Mouse (Mus musculus) lung, embryonic 15.5 days (tissue): Measurements from ENCODE around the gene Syngr1. TPM values are rescaled to one million over a fixed set of nuclear protein-coding genes. Genes with fewer than 3 reads are reported as not detected.

Experiments
- ATAC-seq: fragments of 200-750 bp; cut with Nextera tagmentation; 2 replicates; pipeline ENCODE4 v1.8.0; 2017; ENCODE audit warnings: moderate number of reproducible peaks, borderline replicate concordance; ENCODE audit not compliant: low FRiP score, low TSS enrichment; ENCODE audit errors: extremely low read depth
- H3K27ac ChIP-seq: fragments of 300-500 bp; sonication (generic); 2 replicates; pipeline ENCODE4 v1.5.1; 2015; ENCODE audit warnings: moderate library complexity, mild to moderate bottlenecking, inconsistent platforms
- H3K27me3 ChIP-seq: fragments of 300-500 bp; sonication (generic); 2 replicates; pipeline ENCODE4 v1.6.1; 2015; ENCODE audit warnings: inconsistent platforms
- H3K36me3 ChIP-seq: fragments of 300-500 bp; sonication (generic); 2 replicates; pipeline ENCODE4 v1.6.1; 2015; ENCODE audit warnings: inconsistent platforms
- H3K4me1 ChIP-seq: fragments of 300-500 bp; sonication (generic); 2 replicates; pipeline ENCODE4 v1.6.1; 2015; ENCODE audit warnings: inconsistent platforms
- H3K4me2 ChIP-seq: fragments of 300-500 bp; sonication (generic); 2 replicates; pipeline ENCODE4 v1.6.1; 2015; ENCODE audit warnings: inconsistent platforms, mild to moderate bottlenecking, moderate library complexity
- H3K4me3 ChIP-seq: fragments of 300-500 bp; sonication (generic); 2 replicates; pipeline ENCODE4 v1.5.1; 2015; ENCODE audit warnings: mild to moderate bottlenecking, inconsistent platforms
- H3K9ac ChIP-seq: fragments of 300-500 bp; sonication (generic); 2 replicates; pipeline ENCODE4 v1.6.1; 2015; ENCODE audit warnings: inconsistent platforms
- H3K9me3 ChIP-seq: fragments of 300-500 bp; sonication (generic); 2 replicates; pipeline ENCODE4 v1.6.1; 2016; ENCODE audit warnings: inconsistent platforms
- WGBS: fragments of 180-500 bp; shearing (Covaris S2); methylation state at CpG from one replicate; pipeline ENCODE4 v1.1.7; 2015; 5-methylcytosine and 5-hydroxymethylcytosine counted together
- polyA plus RNA-seq: library from polyadenylated mRNA; unstranded; fragments of >200 nt; fragmentation: Nextera tagmentation; extraction: Ambion mirVana; gene quantifications from 2 replicates; pipeline ENCODE4 v1.2.1, GENCODE M21; 2015

The Syngr1 gene
- polyA plus RNA-seq, 1 experiment from 2014 or later, result 20.6 TPM

- Histone ChIP-seq H3K9me3 (no peaks in the 10 kb centered on the region), H3K27me3 (peaks cover 29% of the 10 kb centered on the region), H3K27ac (no peak overlapping the region), H3K4me1 (peaks cover 17% of the 10 kb centered on the region), H3K9ac (no peak overlapping the region), H3K36me3 (no peaks in the 10 kb centered on the region), H3K4me2 (no peak overlapping the region), H3K4me3 (no peak overlapping the region)
- no peak for ATAC-seq
- 74% methylated on average over 10 of the region's 10 CpGs for WGBS
Observed at GRCm38 (mm10) chr15:80096406-80096805, 5.3 kb downstream of the Syngr1 start.

GRCm38 (mm10) chr15:80096946-80097881 is 6.1 kb downstream of the Syngr1 start:
- Histone ChIP-seq H3K27ac (no peak overlapping the region), H3K4me1 (peaks cover 12% of the 10 kb centered on the region), H3K36me3 (no peaks in the 10 kb centered on the region), H3K9me3 (no peaks in the 10 kb centered on the region), H3K9ac (no peak overlapping the region), H3K27me3 (peaks cover 21% of the 10 kb centered on the region), H3K4me2 (peak overlapping the region; percentile 33; the same call in 1 of the 2 replicates), H3K4me3 (no peak overlapping the region)
- ATAC-seq, result peak; percentile 65; the same call in 1 of the 2 replicates
- WGBS, result 13% methylated on average over 16 of the region's 20 CpGs

- no peak overlapping the region for H3K4me3 ChIP-seq
- peaks cover 12% of the 10 kb centered on the region for H3K4me1 ChIP-seq
- H3K9me3 ChIP-seq, result no peaks in the 10 kb centered on the region
- WGBS, result 31% methylated on average over 8 of the region's 8 CpGs
- H3K9ac ChIP-seq, result no peak overlapping the region
- no peak overlapping the region for H3K27ac ChIP-seq
- no peak overlapping the region for H3K4me2 ChIP-seq
- no peak; the same call in 1 of the 2 replicates for ATAC-seq
- no peaks in the 10 kb centered on the region for H3K36me3 ChIP-seq
- H3K27me3 ChIP-seq, result peaks cover 13% of the 10 kb centered on the region
Observed at GRCm38 (mm10) chr15:80097999-80098461, 6.9 kb downstream of the Syngr1 start.

GRCm38 (mm10) chr15:80098809-80099208 is 7.7 kb downstream of the Syngr1 start:
- Histone ChIP-seq H3K9ac (no peak overlapping the region), H3K36me3 (no peaks in the 10 kb centered on the region), H3K4me3 (no peak overlapping the region), H3K27ac (no peak overlapping the region), H3K27me3 (peaks cover 7% of the 10 kb centered on the region), H3K4me2 (no peak overlapping the region), H3K4me1 (peaks cover 12% of the 10 kb centered on the region), H3K9me3 (no peaks in the 10 kb centered on the region)
- ATAC-seq, result no peak
- 33% methylated on average over 9 of the region's 9 CpGs for WGBS

- 59% methylated on average over 3 of the region's 3 CpGs for WGBS
- Histone ChIP-seq H3K27ac (no peak overlapping the region), H3K4me2 (no peak overlapping the region), H3K9me3 (no peaks in the 10 kb centered on the region), H3K27me3 (peaks cover 7% of the 10 kb centered on the region), H3K9ac (no peak overlapping the region), H3K36me3 (no peaks in the 10 kb centered on the region), H3K4me1 (peaks cover 12% of the 10 kb centered on the region), H3K4me3 (no peak overlapping the region)
- ATAC-seq, result no peak
Observed at GRCm38 (mm10) chr15:80099477-80099876, 8.3 kb downstream of the Syngr1 start.

GRCm38 (mm10) chr15:80100196-80100595 is 9.1 kb downstream of the Syngr1 start:
- H3K4me2 ChIP-seq, result no peak overlapping the region
- H3K9me3 ChIP-seq, result no peaks in the 10 kb centered on the region
- H3K4me1 ChIP-seq, result peaks cover 12% of the 10 kb centered on the region
- no peak overlapping the region for H3K4me3 ChIP-seq
- ATAC-seq, result no peak
- 75% methylated on average over 3 of the region's 3 CpGs for WGBS
- no peak overlapping the region for H3K9ac ChIP-seq
- peaks cover 7% of the 10 kb centered on the region for H3K27me3 ChIP-seq
- no peak overlapping the region for H3K27ac ChIP-seq
- H3K36me3 ChIP-seq, result no peaks in the 10 kb centered on the region

GRCm38 (mm10) chr15:80100871-80101270 is 9.7 kb downstream of the Syngr1 start:
- WGBS, result 73% methylated on average over 10 of the region's 10 CpGs
- Histone ChIP-seq H3K36me3 (no peaks in the 10 kb centered on the region), H3K9ac (no peak overlapping the region), H3K27me3 (peaks cover 7% of the 10 kb centered on the region), H3K4me2 (no peak overlapping the region), H3K27ac (no peak overlapping the region), H3K9me3 (no peaks in the 10 kb centered on the region), H3K4me3 (no peak overlapping the region), H3K4me1 (peaks cover 12% of the 10 kb centered on the region)
- ATAC-seq, result no peak

- Histone ChIP-seq H3K36me3 (no peaks in the 10 kb centered on the region), H3K27me3 (peaks cover 7% of the 10 kb centered on the region), H3K4me2 (no peak overlapping the region), H3K4me3 (no peak overlapping the region), H3K4me1 (peaks cover 12% of the 10 kb centered on the region), H3K9me3 (no peaks in the 10 kb centered on the region), H3K9ac (no peak overlapping the region), H3K27ac (no peak overlapping the region)
- 77% methylated on average over 6 of the region's 6 CpGs for WGBS
- no peak for ATAC-seq
Observed at GRCm38 (mm10) chr15:80101503-80101902, 10.4 kb downstream of the Syngr1 start.

GRCm38 (mm10) chr15:80102495-80102894 is 11.4 kb downstream of the Syngr1 start:
- no peak overlapping the region for H3K4me3 ChIP-seq
- H3K9me3 ChIP-seq, result no peaks in the 10 kb centered on the region
- 80% methylated on average over 6 of the region's 6 CpGs for WGBS
- no peak overlapping the region for H3K4me2 ChIP-seq
- H3K36me3 ChIP-seq, result no peaks in the 10 kb centered on the region
- H3K4me1 ChIP-seq, result peaks cover 8% of the 10 kb centered on the region
- ATAC-seq, result no peak
- peaks cover 7% of the 10 kb centered on the region for H3K27me3 ChIP-seq
- H3K9ac ChIP-seq, result no peak overlapping the region
- H3K27ac ChIP-seq, result no peak overlapping the region

- ATAC-seq, result no peak
- Histone ChIP-seq H3K9ac (no peak overlapping the region), H3K4me3 (no peak overlapping the region), H3K4me2 (no peak overlapping the region), H3K27me3 (no peaks in the 10 kb centered on the region), H3K36me3 (no peaks in the 10 kb centered on the region), H3K4me1 (no peaks in the 10 kb centered on the region), H3K27ac (no peak overlapping the region), H3K9me3 (no peaks in the 10 kb centered on the region)
- WGBS, result 51% methylated on average over 12 of the region's 12 CpGs
Observed at GRCm38 (mm10) chr15:80105490-80106410, 14.6 kb downstream of the Syngr1 start.

- no peaks in the 10 kb centered on the region for H3K4me1 ChIP-seq
- WGBS, result 91% methylated on average over 8 of the region's 8 CpGs
- H3K36me3 ChIP-seq, result no peaks in the 10 kb centered on the region
- H3K27ac ChIP-seq, result no peak overlapping the region
- H3K4me3 ChIP-seq, result no peak overlapping the region
- H3K4me2 ChIP-seq, result no peak overlapping the region
- H3K9me3 ChIP-seq, result no peaks in the 10 kb centered on the region
- no peak for ATAC-seq
- no peak overlapping the region for H3K9ac ChIP-seq
- H3K27me3 ChIP-seq, result no peaks in the 10 kb centered on the region
Observed at GRCm38 (mm10) chr15:80107143-80107542, 16.0 kb downstream of the Syngr1 start.
